Mouse (Mus musculus): ENCODE data around the gene Gm16867.
"Not testable (repeated sequence)": the region's sequence is repeated elsewhere in the genome, so short reads cannot be mapped to it uniquely, and the experiment has no call there.

DNA sequence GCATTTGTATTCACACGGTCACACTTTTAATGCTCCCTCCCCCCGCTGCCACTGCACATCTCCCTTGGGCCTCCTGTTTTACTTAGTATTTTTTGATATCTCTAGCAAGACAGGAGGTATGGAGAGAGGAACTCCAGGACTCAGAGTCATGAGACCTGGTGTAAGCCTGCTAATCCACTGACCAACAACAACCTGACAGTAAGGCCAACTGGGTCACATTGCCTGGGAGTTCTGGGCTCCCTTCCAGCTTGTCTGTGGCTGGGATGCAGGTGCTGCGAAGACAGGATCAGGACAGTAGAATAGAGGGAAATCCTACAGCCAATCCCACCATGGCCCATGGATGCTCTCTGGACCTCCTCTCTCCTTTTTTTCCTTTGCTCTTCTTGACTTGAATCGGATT is 38.7 kb downstream of the Gm16867 start:
- not testable (repeated sequence) for TF ChIP-seq CTCF (IDR thresholded peaks at IDR 0.05; ENCODE audit: borderline replicate concordance, insufficient read depth, low read depth, low read length); POLR2A (IDR thresholded peaks at IDR 0.05; ENCODE audit: borderline replicate concordance, insufficient read depth, low read length)

Measured in cerebellum, adult 2 months (tissue).